Mouse (Mus musculus) lung, embryonic 14.5 days (tissue): ENCODE measurements at regions not wholly inside any gene's neighbourhood (a gene's known extent, or its start where the extent isn't known, plus 50 kb on each side); places are given as distances from the start of the nearest gene placed in this dataset.

Experiments used
- ATAC-seq: fragments of 200-750 bp; cut with Nextera tagmentation; 2 replicates; pipeline ENCODE4 v1.8.0; 2017; ENCODE audit warnings: mild to moderate bottlenecking, moderate TSS enrichment, moderate library complexity; ENCODE audit not compliant: insufficient read depth
- DNase-seq: peaks from one replicate; pipeline ENCODE4 v3.0.0-alpha.2; 2015
- H3K27ac ChIP-seq: fragments of 300-500 bp; sonication (generic); 2 replicates; pipeline ENCODE4 v1.5.1; 2014; ENCODE audit warnings: low read depth, mild to moderate bottlenecking, moderate library complexity
- H3K27me3 ChIP-seq: fragments of 300-500 bp; sonication (generic); 2 replicates; pipeline ENCODE4 v1.6.1; 2014; ENCODE audit warnings: low read length, control low read depth; ENCODE audit not compliant: insufficient read depth
- H3K36me3 ChIP-seq: fragments of 300-500 bp; sonication (generic); 2 replicates; pipeline ENCODE4 v1.6.1; 2014; ENCODE audit warnings: control low read depth; ENCODE audit not compliant: insufficient read depth
- H3K4me1 ChIP-seq: fragments of 300-500 bp; sonication (generic); 2 replicates; pipeline ENCODE4 v1.6.1; 2014; ENCODE audit warnings: antibody characterized with exemption, control low read depth; ENCODE audit not compliant: insufficient read depth
- H3K4me2 ChIP-seq: fragments of 300-500 bp; sonication (generic); 2 replicates; pipeline ENCODE4 v1.6.1; 2014; ENCODE audit warnings: mild to moderate bottlenecking
- H3K4me3 ChIP-seq: fragments of 300-500 bp; sonication (generic); 2 replicates; pipeline ENCODE4 v1.5.1; 2014; ENCODE audit warnings: low read depth, low read length
- H3K9ac ChIP-seq: fragments of 300-500 bp; sonication (generic); 2 replicates; pipeline ENCODE4 v1.6.1; 2014
- H3K9me3 ChIP-seq: fragments of 300-500 bp; sonication (generic); 2 replicates; pipeline ENCODE4 v1.6.1; 2016; ENCODE audit warnings: low read depth, low read length, control low read depth
- CTCF ChIP-seq: IDR thresholded peaks from 2 replicates; pipeline ENCODE4 v1.5.1; 2016; ENCODE audit warnings: antibody characterized with exemption, low read depth
- WGBS: fragments of 180-500 bp; shearing (Covaris S2); extraction: QIAGEN DNeasy Blood & Tissue Kit; methylation state at CpG from one replicate; pipeline ENCODE4 v1.1.7; 2014; 5-methylcytosine and 5-hydroxymethylcytosine counted together

DNA sequence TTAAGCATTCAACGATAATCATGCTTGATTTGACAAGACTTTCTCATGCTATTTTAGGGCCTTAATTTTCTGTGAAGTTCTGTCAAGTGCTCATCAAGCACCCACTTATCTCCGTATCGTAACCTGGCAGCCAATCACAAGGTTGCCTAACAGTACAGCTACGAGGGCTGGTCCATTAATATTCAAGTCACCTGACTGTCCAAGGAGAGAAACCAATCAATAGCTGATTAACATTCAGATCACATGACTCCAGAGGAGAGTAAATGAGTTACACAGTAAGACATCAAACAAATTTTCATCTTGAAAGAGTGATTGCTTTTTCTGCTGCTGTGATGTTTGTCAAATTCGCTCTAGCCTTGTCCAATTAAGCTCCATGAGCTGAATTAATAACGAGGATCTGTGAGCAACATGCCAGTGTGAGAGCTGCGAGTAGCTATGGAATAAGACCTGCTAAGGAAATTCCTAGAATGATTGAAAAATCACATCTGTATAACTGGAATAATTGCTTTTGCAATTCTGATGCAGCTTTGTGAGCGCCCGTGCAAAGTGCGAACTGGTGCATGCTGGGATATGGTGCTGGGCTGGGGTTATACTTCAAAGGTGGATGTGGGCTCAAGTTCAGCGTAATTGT, 181.9 kb upstream of the Tle1 start:
- no peak for TF ChIP-seq CTCF
- no peak for ATAC-seq
- no peak overlapping the region for H3K4me3 ChIP-seq
- H3K4me2 ChIP-seq: no peak overlapping the region
- DNase-seq: no peak
- H3K9ac ChIP-seq: no peak overlapping the region
- H3K36me3 ChIP-seq: no peaks in the 10 kb centered on the region
- H3K4me1 ChIP-seq: 0 out of 2 replicates have a peak, but pooled peaks cover 11% of the 10 kb centered on the region
- peaks cover 4% of the 10 kb centered on the region; the same call in 1 of the 2 replicates for H3K27me3 ChIP-seq
- no peaks in the 10 kb centered on the region for H3K9me3 ChIP-seq
- WGBS: 83% methylated on average over 11 of the region's 11 CpGs
- no peak overlapping the region for H3K27ac ChIP-seq

- DNase-seq (no peak), ATAC-seq (no peak)
- H3K27ac ChIP-seq: no peak overlapping the region
- H3K4me2 ChIP-seq: no peak overlapping the region
- TF ChIP-seq CTCF: no peak
- 0 out of 2 replicates have a peak, but pooled peaks cover 11% of the 10 kb centered on the region for H3K4me1 ChIP-seq
- H3K4me3 ChIP-seq: no peak overlapping the region
- no peaks in the 10 kb centered on the region for H3K36me3 ChIP-seq
- peaks cover 4% of the 10 kb centered on the region; the same call in 1 of the 2 replicates for H3K27me3 ChIP-seq
- H3K9ac ChIP-seq: no peak overlapping the region
- 89% methylated on average over 6 of the region's 6 CpGs for WGBS
- H3K9me3 ChIP-seq: no peaks in the 10 kb centered on the region
Observed at GRCm38 (mm10) chr4:72381742-72382141, 181.0 kb upstream of the Tle1 start.

DNA sequence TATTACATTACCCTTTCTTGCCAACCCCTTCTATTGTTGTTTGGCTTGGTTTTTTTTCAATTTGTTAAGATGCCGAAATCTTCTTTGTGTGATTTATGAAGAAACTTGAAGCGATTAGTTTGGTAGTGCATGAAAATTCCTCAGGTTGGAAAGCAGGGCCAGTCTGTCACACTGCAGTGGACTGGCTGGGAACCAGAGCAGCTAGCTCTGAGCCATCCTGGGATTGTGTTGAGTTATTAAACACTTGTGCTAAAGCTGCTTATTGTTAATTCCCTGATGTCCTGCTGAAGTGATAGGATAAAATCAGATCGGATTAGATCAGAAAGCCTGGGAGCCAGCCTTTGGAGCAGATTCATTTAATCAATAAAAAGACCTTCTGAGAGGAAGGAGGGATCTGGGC, 180.4 kb upstream of the Tle1 start:
- no peak for DNase-seq
- no peak overlapping the region for H3K4me3 ChIP-seq
- no peak for TF ChIP-seq CTCF
- peaks cover 4% of the 10 kb centered on the region; the same call in 1 of the 2 replicates for H3K27me3 ChIP-seq
- H3K4me1 ChIP-seq: 0 out of 2 replicates have a peak, but pooled peaks cover 11% of the 10 kb centered on the region
- H3K4me2 ChIP-seq: no peak overlapping the region
- H3K9ac ChIP-seq: no peak overlapping the region
- H3K36me3 ChIP-seq: no peaks in the 10 kb centered on the region
- no peak for ATAC-seq
- no peaks in the 10 kb centered on the region for H3K9me3 ChIP-seq
- WGBS: 76% methylated on average over 3 of the region's 3 CpGs
- H3K27ac ChIP-seq: no peak overlapping the region

GRCm38 (mm10) chr4:72379515-72379914, 178.8 kb upstream of the Tle1 start:
- H3K36me3 ChIP-seq: no peaks in the 10 kb centered on the region
- no peak for TF ChIP-seq CTCF
- DNase-seq: peak; percentile 43
- 68% methylated on average over 1 of the region's 1 CpGs for WGBS
- no peak overlapping the region for H3K27ac ChIP-seq
- H3K4me1 ChIP-seq: 0 out of 2 replicates have a peak, but pooled peaks cover 3% of the 10 kb centered on the region
- H3K4me2 ChIP-seq: no peak overlapping the region
- H3K4me3 ChIP-seq: no peak overlapping the region
- H3K27me3 ChIP-seq: no peaks in the 10 kb centered on the region
- peak; percentile 55; the same call in 1 of the 2 replicates for ATAC-seq
- H3K9me3 ChIP-seq: no peaks in the 10 kb centered on the region
- H3K9ac ChIP-seq: no peak overlapping the region

- peak; percentile 10 for DNase-seq
- TF ChIP-seq CTCF: no peak
- Histone ChIP-seq H3K4me1 (no peaks in the 10 kb centered on the region), H3K36me3 (no peaks in the 10 kb centered on the region), H3K4me2 (no peak overlapping the region), H3K27ac (no peak overlapping the region), H3K4me3 (no peak overlapping the region), H3K9ac (no peak overlapping the region), H3K9me3 (no peaks in the 10 kb centered on the region), H3K27me3 (no peaks in the 10 kb centered on the region)
- ATAC-seq: peak; percentile 58; the same call in 1 of the 2 replicates
Observed at GRCm38 (mm10) chr4:72379011-72379410, 178.3 kb upstream of the Tle1 start.

GRCm38 (mm10) chr4:72377520-72377919, 176.8 kb upstream of the Tle1 start:
- Histone ChIP-seq H3K27ac (no peak overlapping the region), H3K4me2 (no peak overlapping the region), H3K9ac (no peak overlapping the region), H3K9me3 (no peaks in the 10 kb centered on the region), H3K4me1 (no peaks in the 10 kb centered on the region), H3K27me3 (no peaks in the 10 kb centered on the region), H3K36me3 (no peaks in the 10 kb centered on the region), H3K4me3 (no peak overlapping the region)
- no peak for TF ChIP-seq CTCF
- DNase-seq (no peak), ATAC-seq (no peak)
- 30% methylated on average over 1 of the region's 1 CpGs for WGBS

DNA sequence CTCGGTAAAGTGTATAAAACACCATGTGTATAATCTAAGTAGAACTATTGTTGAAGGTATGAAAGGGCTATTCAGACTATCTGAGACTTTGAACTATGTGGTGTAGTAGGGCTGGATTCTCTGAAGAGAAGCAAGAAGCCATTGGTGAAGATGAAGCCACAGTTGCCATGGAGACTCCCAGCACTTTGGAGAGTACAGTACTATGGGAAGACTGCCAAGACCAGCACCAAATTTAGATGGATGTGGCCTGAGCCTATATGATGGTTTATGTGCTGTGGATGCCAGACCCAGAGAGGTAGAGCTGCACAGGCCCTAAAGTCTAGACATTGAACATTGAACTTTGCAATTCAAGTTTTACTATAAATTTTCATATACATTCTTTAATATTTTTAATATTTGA, 151.3 kb upstream of the Tle1 start:
- no peak for TF ChIP-seq CTCF
- no peak overlapping the region for H3K27ac ChIP-seq
- no peak overlapping the region for H3K9ac ChIP-seq
- no peaks in the 10 kb centered on the region for H3K9me3 ChIP-seq
- peak; percentile 19 for DNase-seq
- ATAC-seq: no peak
- H3K4me1 ChIP-seq: no peaks in the 10 kb centered on the region
- no peaks in the 10 kb centered on the region for H3K27me3 ChIP-seq
- no peak overlapping the region for H3K4me3 ChIP-seq
- 76% methylated on average over 1 of the region's 1 CpGs for WGBS
- no peak overlapping the region for H3K4me2 ChIP-seq
- no peaks in the 10 kb centered on the region for H3K36me3 ChIP-seq

- no peak for TF ChIP-seq CTCF
- no peaks in the 10 kb centered on the region for H3K27me3 ChIP-seq
- ATAC-seq (no peak), DNase-seq (no peak)
- H3K27ac ChIP-seq: no peak overlapping the region
- H3K4me1 ChIP-seq: no peaks in the 10 kb centered on the region
- H3K4me2 ChIP-seq: no peak overlapping the region
- WGBS: 53% methylated on average over 3 of the region's 3 CpGs
- H3K9ac ChIP-seq: no peak overlapping the region
- no peak overlapping the region for H3K4me3 ChIP-seq
- no peaks in the 10 kb centered on the region for H3K36me3 ChIP-seq
- no peaks in the 10 kb centered on the region for H3K9me3 ChIP-seq
Observed at GRCm38 (mm10) chr4:72331882-72332281, 131.2 kb upstream of the Tle1 start.
